In the genomic region with DNA sequence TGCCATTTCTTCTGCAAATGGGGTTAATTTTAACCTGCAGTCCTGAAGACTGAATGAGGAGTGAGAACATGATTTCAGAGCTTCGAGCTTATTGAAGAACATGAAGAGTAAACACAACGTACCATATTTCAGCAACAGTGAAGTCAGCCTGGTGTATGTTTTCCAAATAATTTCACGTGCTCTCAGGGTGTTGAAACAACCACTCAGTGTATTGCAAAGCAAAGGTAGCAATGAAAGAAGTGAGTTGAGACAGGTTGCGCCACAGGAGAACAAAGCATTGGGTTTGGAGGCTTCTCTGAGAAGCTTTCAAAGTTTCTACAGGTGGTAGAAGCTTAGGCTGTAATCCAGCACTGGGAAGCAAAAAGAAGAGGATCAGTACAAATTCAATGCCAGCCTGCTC, we compare ENCODE assay signal across 12 mouse cellular contexts.
"Had no signal": no experiment of that assay in that cellular context is flagged by ENCODE, and none has a peak within 500 bp of the region (broad histone marks: within the 10 kb centered on the region; RNA-seq: fewer than 3 reads in every experiment).

No protein-coding gene starts in this region.

- H3K4me3 ChIP-seq: layer of hippocampus, adult 2 months; limb, embryonic 10.5 days; limb, embryonic 13.5 days; liver, embryonic 12.5 days; liver, embryonic 15.5 days had no signal

- DNase-seq: kidney, adult 2 months; kidney, postnatal 25 days; layer of hippocampus, adult 9-11 months; midbrain, embryonic 14.5 days; thymus, adult 18-20 months; thymus, postnatal 14 days; thymus, postnatal 4 days had no signal

- H3K4me1 ChIP-seq: limb, embryonic 10.5 days; limb, embryonic 13.5 days; liver, embryonic 12.5 days; liver, embryonic 15.5 days had no signal
